Mouse (Mus musculus): ENCODE measurements around the gene Zfp983. TPM values are rescaled to one million over a fixed set of nuclear protein-coding genes. Genes with fewer than 3 reads are reported as not detected.

The Zfp983 gene
- total and polyA plus RNA-seq, 2 experiments, result 0.55 to 3.6 TPM

- Histone ChIP-seq H3K4me1 (ENCODE audit: control insufficient read depth, insufficient read depth, low read length) (no peaks in the 10 kb centered on the region), H3K79me2 (ENCODE audit: control insufficient read depth, insufficient read depth, low read length) (no peaks in the 10 kb centered on the region), H3K27ac (replicated peaks; ENCODE audit: insufficient read depth, low read depth, low read length) (no peak overlapping the region), H3K36me3 (ENCODE audit: control insufficient read depth, insufficient read depth, low read length) (peaks cover 8% of the 10 kb centered on the region), H3K9ac (ENCODE audit: low read depth, low read length) (no peak overlapping the region), H3K4me3 (ENCODE audit: insufficient read depth, low read depth, low read length) (no peak overlapping the region), H3K27me3 (ENCODE audit: control insufficient read depth, insufficient read depth, low read length) (no peaks in the 10 kb centered on the region)
- DNase-seq (ENCODE audit: extremely low read depth, low read depth, low spot score), result no peak
- TF ChIP-seq POLR2A (IDR thresholded peaks at IDR 0.05; ENCODE audit: extremely low read depth, insufficient read depth, low read length), result no peak
- no peak for TF ChIP-seq CTCF (IDR thresholded peaks at IDR 0.05; ENCODE audit: low read depth, low read length)
Measured at GRCm38 (mm10) chr17:21696073-21696472, 45.6 kb downstream of the Zfp983 start.

GRCm38 (mm10) chr17:21702281-21703240 lies 52.1 kb downstream of the Zfp983 start:
- no peak overlapping the region for H3K4me3 ChIP-seq (ENCODE audit: insufficient read depth, low read depth, low read length)
- DNase-seq (ENCODE audit: extremely low read depth, low read depth, low spot score), result no peak
- 42% methylated on average over 5 of the region's 5 CpGs for WGBS
- TF ChIP-seq POLR2A (IDR thresholded peaks at IDR 0.05; ENCODE audit: extremely low read depth, insufficient read depth, low read length) (no peak), CTCF (IDR thresholded peaks at IDR 0.05; ENCODE audit: low read depth, low read length) (no peak)
- H3K79me2 ChIP-seq (ENCODE audit: control insufficient read depth, insufficient read depth, low read length), result no peaks in the 10 kb centered on the region
- no peaks in the 10 kb centered on the region for H3K27me3 ChIP-seq (ENCODE audit: control insufficient read depth, insufficient read depth, low read length)
- H3K4me1 ChIP-seq (ENCODE audit: control insufficient read depth, insufficient read depth, low read length), result no peaks in the 10 kb centered on the region; the same call in 1 of the 2 replicates
- H3K27ac ChIP-seq (replicated peaks; ENCODE audit: insufficient read depth, low read depth, low read length), result no peak overlapping the region
- H3K36me3 ChIP-seq (ENCODE audit: control insufficient read depth, insufficient read depth, low read length), result no peaks in the 10 kb centered on the region
- H3K9ac ChIP-seq (ENCODE audit: low read depth, low read length), result no peak overlapping the region

DNA sequence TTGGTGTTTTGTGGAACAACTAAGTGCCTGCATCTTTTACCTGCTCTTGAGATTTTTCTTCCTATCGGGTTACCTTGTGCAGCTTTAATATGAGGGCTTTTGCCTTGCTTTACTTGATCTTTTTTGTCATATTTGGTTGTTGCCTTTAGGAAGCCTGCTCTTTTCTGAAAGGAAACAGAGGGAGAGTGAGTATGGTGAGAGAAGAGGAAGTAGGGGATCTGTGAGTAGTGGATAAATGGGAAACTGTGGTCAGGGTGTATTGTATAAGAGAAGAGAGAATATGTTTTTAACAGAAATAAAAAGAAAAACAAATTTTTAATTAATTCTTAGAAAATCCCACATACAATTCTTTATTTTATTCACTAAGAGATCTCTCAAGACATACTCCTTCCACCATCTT lies 53.0 kb downstream of the Zfp983 start:
- Histone ChIP-seq H3K4me3 (ENCODE audit: insufficient read depth, low read depth, low read length) (no peak overlapping the region), H3K9ac (ENCODE audit: low read depth, low read length) (no peak overlapping the region), H3K27ac (replicated peaks; ENCODE audit: insufficient read depth, low read depth, low read length) (no peak overlapping the region), H3K79me2 (ENCODE audit: control insufficient read depth, insufficient read depth, low read length) (no peaks in the 10 kb centered on the region), H3K36me3 (ENCODE audit: control insufficient read depth, insufficient read depth, low read length) (no peaks in the 10 kb centered on the region), H3K27me3 (ENCODE audit: control insufficient read depth, insufficient read depth, low read length) (no peaks in the 10 kb centered on the region), H3K4me1 (ENCODE audit: control insufficient read depth, insufficient read depth, low read length) (peaks cover 3% of the 10 kb centered on the region; the same call in 1 of the 2 replicates)
- TF ChIP-seq POLR2A (IDR thresholded peaks at IDR 0.05; ENCODE audit: extremely low read depth, insufficient read depth, low read length), result no peak
- no peak for TF ChIP-seq CTCF (IDR thresholded peaks at IDR 0.05; ENCODE audit: low read depth, low read length)
- 65% methylated on average over 1 of the region's 1 CpGs for WGBS
- no peak for DNase-seq (ENCODE audit: extremely low read depth, low read depth, low spot score)

DNA sequence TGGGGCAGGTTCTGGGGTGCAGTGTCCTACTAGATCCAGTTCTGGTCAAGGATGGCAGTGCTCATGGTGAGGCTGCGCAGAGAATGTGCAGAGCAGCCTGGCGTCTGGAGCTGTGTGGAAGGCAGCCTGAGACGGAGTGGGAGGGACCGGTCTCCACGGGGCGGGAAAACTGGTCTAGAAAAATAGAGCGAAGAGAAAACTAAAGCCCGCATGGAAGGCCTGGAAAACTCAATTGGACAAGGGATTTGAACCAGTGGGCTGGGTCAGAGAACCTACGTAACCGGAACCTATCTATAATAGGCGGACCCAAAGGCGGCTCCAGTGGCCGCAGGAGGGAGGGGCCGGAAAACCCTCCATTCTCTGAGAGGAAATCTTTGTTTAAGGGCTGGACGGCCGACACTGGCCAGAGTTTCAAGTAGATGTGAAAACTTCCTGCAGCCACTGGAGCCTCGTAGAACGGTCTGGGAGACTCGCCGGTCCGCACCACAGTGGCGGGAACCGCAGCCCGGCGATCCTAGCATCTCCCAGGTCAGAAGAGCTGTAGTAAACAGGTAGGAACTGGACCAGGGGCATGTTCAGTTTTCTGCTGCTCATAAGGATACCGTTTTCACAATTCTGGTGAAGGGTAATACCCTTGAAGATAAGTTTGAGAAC lies 57.0 kb downstream of the Zfp983 start, which contains the start of gene Zfp760:
Zfp760 (plus strand) TSS at position 399 of the 654 bp plus-strand sequence.
- peak; percentile 93 for DNase-seq (ENCODE audit: extremely low read depth, low read depth, low spot score)

DNA sequence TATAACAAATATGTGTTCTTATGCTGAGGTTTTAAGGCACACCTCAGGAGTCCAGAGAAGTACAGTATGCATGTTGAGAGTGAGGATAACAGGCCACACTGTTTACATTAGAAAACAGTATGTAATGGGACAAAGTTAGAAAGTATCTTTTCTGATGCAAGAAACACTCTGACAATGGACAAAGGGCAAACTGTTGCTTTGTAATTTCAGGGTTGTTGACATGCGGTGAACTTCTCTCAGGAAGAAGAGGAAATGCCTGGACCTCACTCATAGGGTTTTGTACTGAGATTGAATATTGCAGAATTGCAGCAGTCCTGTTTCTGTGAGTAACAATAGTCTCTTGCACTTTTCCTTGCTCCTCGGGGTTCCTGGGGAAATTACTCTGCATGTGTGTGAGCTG lies 58.0 kb downstream of the Zfp983 start:
- peak; percentile 51 for DNase-seq (ENCODE audit: extremely low read depth, low read depth, low spot score)
- Histone ChIP-seq H3K27me3 (ENCODE audit: control insufficient read depth, insufficient read depth, low read length) (no peaks in the 10 kb centered on the region), H3K79me2 (ENCODE audit: control insufficient read depth, insufficient read depth, low read length) (no peaks in the 10 kb centered on the region; the same call in 1 of the 2 replicates), H3K36me3 (ENCODE audit: control insufficient read depth, insufficient read depth, low read length) (peaks cover 9% of the 10 kb centered on the region), H3K27ac (replicated peaks; ENCODE audit: insufficient read depth, low read depth, low read length) (no peak overlapping the region; the same call in 1 of the 2 replicates), H3K9ac (ENCODE audit: low read depth, low read length) (no peak overlapping the region), H3K4me3 (ENCODE audit: insufficient read depth, low read depth, low read length) (peak overlapping the region; percentile 22; the same call in 1 of the 2 replicates), H3K4me1 (ENCODE audit: control insufficient read depth, insufficient read depth, low read length) (peaks cover 4% of the 10 kb centered on the region; the same call in 1 of the 2 replicates)
- 33% methylated on average over 2 of the region's 2 CpGs for WGBS
- TF ChIP-seq POLR2A (IDR thresholded peaks at IDR 0.05; ENCODE audit: extremely low read depth, insufficient read depth, low read length) (no peak), CTCF (IDR thresholded peaks at IDR 0.05; ENCODE audit: low read depth, low read length) (no peak)

More for the DNA sequence above, 57.0 kb downstream of the Zfp983 start, which contains the start of gene Zfp760:
- TF ChIP-seq CTCF (IDR thresholded peaks at IDR 0.05; ENCODE audit: low read depth, low read length) (no peak), POLR2A (IDR thresholded peaks at IDR 0.05; ENCODE audit: extremely low read depth, insufficient read depth, low read length) (peak; percentile 50; the same call in 1 of the 2 replicates)
- H3K36me3 ChIP-seq (ENCODE audit: control insufficient read depth, insufficient read depth, low read length), result peaks cover 8% of the 10 kb centered on the region
- H3K27me3 ChIP-seq (ENCODE audit: control insufficient read depth, insufficient read depth, low read length), result no peaks in the 10 kb centered on the region
- peaks cover 4% of the 10 kb centered on the region; the same call in 1 of the 2 replicates for H3K4me1 ChIP-seq (ENCODE audit: control insufficient read depth, insufficient read depth, low read length)
- WGBS, result 15% methylated on average over 26 of the region's 26 CpGs
- H3K27ac ChIP-seq (replicated peaks; ENCODE audit: insufficient read depth, low read depth, low read length), result peak within 1 kb of the TSS; percentile 74
- no peaks in the 10 kb centered on the region; the same call in 1 of the 2 replicates for H3K79me2 ChIP-seq (ENCODE audit: control insufficient read depth, insufficient read depth, low read length)
- peak within 1 kb of the TSS; percentile 77 for H3K4me3 ChIP-seq (ENCODE audit: insufficient read depth, low read depth, low read length)
- H3K9ac ChIP-seq (ENCODE audit: low read depth, low read length), result peak within 1 kb of the TSS; percentile 79

Other genes with a start within 250 kb of the Zfp983 start
- 2.1 and 2.8 TPM in 2 replicates for gene Zfp54, start 227.4 kb upstream of the Zfp983 start, total RNA-seq (2014; rRNA removed)
- gene Zfp54, start 227.4 kb upstream of the Zfp983 start, polyA plus RNA-seq (2012; rRNA removed), result 0.29 and 0.66 TPM in 2 replicates
- 3.8 and 4.4 TPM in 2 replicates for gene Zfp51, start 200.2 kb upstream of the Zfp983 start, total RNA-seq (2014; rRNA removed)
- 0.28 and 0.50 TPM in 2 replicates for gene Zfp51, start 200.2 kb upstream of the Zfp983 start, polyA plus RNA-seq (2012; rRNA removed)
- 3.8 and 4.3 TPM in 2 replicates for gene Zfp53, start 161.6 kb upstream of the Zfp983 start, total RNA-seq (2014; rRNA removed)
- gene Zfp53, start 161.6 kb upstream of the Zfp983 start, polyA plus RNA-seq (2012; rRNA removed), result 0.95 and 1.2 TPM in 2 replicates
- 0.94 and 1.3 TPM in 2 replicates for gene Zfp52, start 115.1 kb upstream of the Zfp983 start, total RNA-seq (2014; rRNA removed)
- not detected in 2 replicates for gene Zfp52, start 115.1 kb upstream of the Zfp983 start, polyA plus RNA-seq (2012; rRNA removed)
- 3.0 and 3.4 TPM in 2 replicates for gene Zfp948, start 83.6 kb upstream of the Zfp983 start, total RNA-seq (2014; rRNA removed)
- 0.37 and 0.51 TPM in 2 replicates for gene Zfp948, start 83.6 kb upstream of the Zfp983 start, polyA plus RNA-seq (2012; rRNA removed)
- 1.8 and 7.8 TPM in 2 replicates for gene Gm10226, start 41.2 kb downstream of the Zfp983 start, total RNA-seq (2014; rRNA removed)
- not detected in 2 replicates for gene Gm10226, start 41.2 kb downstream of the Zfp983 start, polyA plus RNA-seq (2012; rRNA removed)
- 3.6 and 4.8 TPM in 2 replicates for gene Zfp760, start 57.1 kb downstream of the Zfp983 start, total RNA-seq (2014; rRNA removed)
- 0.31 and 0.40 TPM in 2 replicates for gene Zfp760, start 57.1 kb downstream of the Zfp983 start, polyA plus RNA-seq (2012; rRNA removed)
- gene Zfp229, start 80.2 kb downstream of the Zfp983 start, total RNA-seq (2014; rRNA removed), result 4.1 and 7.2 TPM in 2 replicates
- gene Zfp229, start 80.2 kb downstream of the Zfp983 start, polyA plus RNA-seq (2012; rRNA removed), result 1.6 and 2.4 TPM in 2 replicates
- gene Zfp820, start 195.1 kb downstream of the Zfp983 start, total RNA-seq (2014; rRNA removed), result 2.7 and 3.6 TPM in 2 replicates
- 0.19 and 0.20 TPM in 2 replicates for gene Zfp820, start 195.1 kb downstream of the Zfp983 start, polyA plus RNA-seq (2012; rRNA removed)

Data from liver, adult 2 months (tissue).